Mouse (Mus musculus): ENCODE measurements around the gene Elovl2.

GRCm38 (mm10) chr13:41256126-41256525, 35.9 kb upstream of the Elovl2 start:
- no peak for TF ChIP-seq TAL1 (IDR thresholded peaks at IDR 0.05; ENCODE audit: low read length)
- TF ChIP-seq GATA1 (IDR thresholded peaks at IDR 0.05; ENCODE audit: low read length): no peak

Data from erythroblast, embryonic 14.5 days (primary cell).